Mouse (Mus musculus) C2C12 (cell line): ENCODE data around the gene Zfp408. TPM values are rescaled to one million over a fixed set of nuclear protein-coding genes. Genes with fewer than 3 reads are reported as not detected.

ENCODE experiments used
- H3K27me3 ChIP-seq: one replicate; pipeline ENCODE4 v1.6.1; 2011; ENCODE audit not compliant: control insufficient read depth, insufficient read depth, insufficient read length
- H3K36me3 ChIP-seq: one replicate; pipeline ENCODE4 v1.6.1; 2011; ENCODE audit not compliant: control insufficient read depth, insufficient read depth
- H3K4me3 ChIP-seq: one replicate; pipeline ENCODE4 v1.5.1; 2011; ENCODE audit warnings: mild to moderate bottlenecking, control low read depth; ENCODE audit not compliant: poor library complexity, insufficient read depth, severe bottlenecking
- H3K79me2 ChIP-seq: one replicate; pipeline ENCODE4 v1.6.1; 2011; ENCODE audit not compliant: control insufficient read depth, insufficient read depth
- H3K79me3 ChIP-seq: one replicate; pipeline ENCODE4 v1.6.1; 2011; ENCODE audit warnings: low read depth, control low read depth
- H3ac ChIP-seq: one replicate; pipeline ENCODE3; 2011; ENCODE audit warnings: low read depth; ENCODE audit not compliant: control insufficient read depth, insufficient read length
- CEBPB ChIP-seq: IDR thresholded peaks from one replicate; pipeline ENCODE4 v1.6.1; 2011; ENCODE audit warnings: low read depth, mild to moderate bottlenecking, control low read depth, moderate library complexity
- CTCF ChIP-seq: IDR thresholded peaks from one replicate; pipeline ENCODE4 v1.5.1; 2011; ENCODE audit not compliant: control insufficient read depth, insufficient read depth, insufficient read length
- FOSL1 ChIP-seq: IDR thresholded peaks from one replicate; pipeline ENCODE4 v1.8.0; 2011; ENCODE audit warnings: mild to moderate bottlenecking, low read length; ENCODE audit not compliant: poor library complexity, insufficient read depth, severe bottlenecking
- MAX ChIP-seq: IDR thresholded peaks from one replicate; pipeline ENCODE4 v1.6.1; 2011; ENCODE audit warnings: mild to moderate bottlenecking, control low read depth
- MYOD1 ChIP-seq: IDR thresholded peaks from one replicate; pipeline ENCODE4 v1.6.1; 2011; ENCODE audit warnings: low read depth; ENCODE audit not compliant: control insufficient read depth, insufficient read length
- MYOG ChIP-seq: IDR thresholded peaks from one replicate; pipeline ENCODE4 v1.6.1; 2011; ENCODE audit not compliant: control insufficient read depth, insufficient read length; ENCODE audit errors: extremely low read depth
- USF1 ChIP-seq: IDR thresholded peaks from one replicate; pipeline ENCODE4 v1.6.1; 2011; ENCODE audit warnings: low read depth, mild to moderate bottlenecking, control low read depth, moderate library complexity
- polyA plus RNA-seq: library from polyadenylated mRNA; unstranded; fragments of >200 nt; fragmentation: generic; extraction: Trizol; gene quantifications from one replicate; pipeline ENCODE4 v1.2.1, GENCODE M21; 2012; ENCODE audit warnings: missing spikeins

Gene Zfp408
- polyA plus RNA-seq, 1 experiment: 7.4 TPM

- Histone ChIP-seq H3ac (no peak overlapping the region), H3K27me3 (no peaks in the 10 kb centered on the region), H3K4me3 (no peak overlapping the region), H3K36me3 (peaks cover 43% of the 10 kb centered on the region), H3K79me3 (peaks cover 3% of the 10 kb centered on the region), H3K79me2 (peaks cover 24% of the 10 kb centered on the region)
- TF ChIP-seq MYOD1 (no peak), FOSL1 (no peak), MAX (no peak), CTCF (no peak), CEBPB (no peak)
Observed at GRCm38 (mm10) chr2:91642825-91643415, 6.7 kb downstream of the Zfp408 start.

DNA sequence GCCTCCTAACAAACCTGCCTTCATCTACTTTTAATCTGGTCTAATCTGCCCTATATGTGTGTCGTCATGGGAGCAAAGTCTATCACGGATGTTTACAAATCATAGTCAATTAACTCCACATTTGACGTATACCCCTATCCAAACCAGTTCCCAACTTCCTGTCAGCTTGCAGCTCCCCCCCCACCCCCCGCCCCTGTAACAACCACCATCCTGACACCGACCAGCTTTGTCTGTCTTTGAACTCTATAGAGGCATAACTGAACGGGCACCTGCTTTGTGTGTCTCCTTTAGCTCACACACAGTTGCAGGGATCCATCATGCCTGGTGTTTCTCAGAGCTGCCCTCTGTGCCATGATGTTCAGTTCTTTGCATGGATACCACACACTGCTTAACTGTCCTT is 10.7 kb downstream of the Zfp408 start:
- no peaks in the 10 kb centered on the region for H3K79me2 ChIP-seq

GRCm38 (mm10) chr2:91636727-91637338 is 12.8 kb downstream of the Zfp408 start:
- H3ac ChIP-seq: no peak overlapping the region
- H3K79me2 ChIP-seq: no peaks in the 10 kb centered on the region
- no peaks in the 10 kb centered on the region for H3K27me3 ChIP-seq
- no peak overlapping the region for H3K4me3 ChIP-seq
- no peaks in the 10 kb centered on the region for H3K79me3 ChIP-seq
- TF ChIP-seq MAX: no peak
- no peak for TF ChIP-seq CEBPB
- no peak for TF ChIP-seq MYOD1
- TF ChIP-seq CTCF: no peak
- no peak for TF ChIP-seq MYOG
- TF ChIP-seq FOSL1: no peak
- TF ChIP-seq USF1: no peak
- no peaks in the 10 kb centered on the region for H3K36me3 ChIP-seq

More for the DNA sequence above, 10.7 kb downstream of the Zfp408 start:
- peaks cover 3% of the 10 kb centered on the region for H3K36me3 ChIP-seq
- no peak for TF ChIP-seq CTCF
- TF ChIP-seq MAX: no peak
- no peak for TF ChIP-seq CEBPB
- no peak for TF ChIP-seq MYOG
- TF ChIP-seq USF1: no peak
- no peak for TF ChIP-seq FOSL1
- no peak for TF ChIP-seq MYOD1
- H3ac ChIP-seq: no peak overlapping the region
- H3K4me3 ChIP-seq: no peak overlapping the region
- no peaks in the 10 kb centered on the region for H3K27me3 ChIP-seq
- no peaks in the 10 kb centered on the region for H3K79me3 ChIP-seq

- Histone ChIP-seq H3K4me3 (no peak within 1 kb of the TSS), H3K79me3 (no peaks in the 10 kb centered on the region), H3K79me2 (no peaks in the 10 kb centered on the region), H3K36me3 (no peaks in the 10 kb centered on the region), H3ac (no peak within 1 kb of the TSS), H3K27me3 (no peaks in the 10 kb centered on the region)
- TF ChIP-seq FOSL1: no peak
- TF ChIP-seq CTCF: no peak
- TF ChIP-seq MYOG: no peak
- TF ChIP-seq CEBPB: no peak
- TF ChIP-seq MAX: no peak
- TF ChIP-seq MYOD1: no peak
- no peak for TF ChIP-seq USF1
Observed at GRCm38 (mm10) chr2:91636229-91636628, 13.4 kb downstream of the Zfp408 start, which contains the start of gene F2. Gene F2, minus strand, starts transcription at chr2:91636414.

DNA sequence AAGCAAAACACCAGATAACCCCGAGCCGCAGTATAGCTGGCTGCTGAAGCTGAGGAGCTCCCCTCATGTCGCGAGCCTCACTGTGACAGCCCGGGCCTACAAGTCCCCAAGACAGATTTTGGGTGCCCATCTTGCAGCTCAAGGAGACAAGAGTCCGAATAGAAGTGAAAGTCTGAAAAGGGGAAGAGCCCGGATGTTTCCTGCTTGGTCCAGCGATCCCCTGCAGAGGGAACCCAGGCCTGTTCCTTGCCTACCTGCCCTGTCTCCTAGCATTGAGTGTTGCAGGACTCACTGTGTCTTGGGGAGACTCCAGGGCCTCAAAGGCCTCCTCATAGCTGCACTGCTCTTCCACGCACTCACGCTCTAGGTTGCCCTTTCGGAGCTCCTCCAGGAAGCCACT is 14.1 kb downstream of the Zfp408 start:
- Histone ChIP-seq H3K27me3 (no peaks in the 10 kb centered on the region), H3K36me3 (no peaks in the 10 kb centered on the region), H3ac (no peak overlapping the region), H3K4me3 (no peak overlapping the region), H3K79me2 (no peaks in the 10 kb centered on the region), H3K79me3 (no peaks in the 10 kb centered on the region)
- TF ChIP-seq MAX (no peak), MYOG (no peak), FOSL1 (no peak), USF1 (no peak), MYOD1 (no peak), CTCF (no peak), CEBPB (no peak)
